ENCODE assay signal across 8 mouse cellular contexts in genomic region chr2:168590556-168590955, GRCm38 (mm10). TPM values are rescaled to one million over a fixed set of nuclear protein-coding genes. Genes with fewer than 3 reads are reported as not detected.
DNase-seq lines count a peak whose midpoint lies in the region; ATAC-seq and TF ChIP-seq lines count a peak whose summit lies in the region.
"Had no signal": no experiment of that assay in that cellular context is flagged by ENCODE, and none has a peak within 500 bp of the region (broad histone marks: within the 10 kb centered on the region; RNA-seq: fewer than 3 reads in every experiment).

No protein-coding gene starts in this region.

- no peaks in the 10 kb centered on the region for H3K9me3 ChIP-seq in midbrain, embryonic 14.5 days (ENCODE audit: control insufficient read depth, low read length)

- no peak overlapping the region for H3K4me3 ChIP-seq in bone marrow, adult 2 months (replicated peaks; ENCODE audit: control insufficient read depth, low read depth, low read length)
- peak overlapping the region; percentile 28 for H3K4me3 ChIP-seq in midbrain, embryonic 14.5 days (replicated peaks; ENCODE audit: low read depth, low read length)

- 3% methylated on average over 10 of the region's 10 CpGs for WGBS in bone marrow, adult 2 months
- 53% methylated on average over 10 of the region's 10 CpGs for WGBS in midbrain, embryonic 14.5 days

- H3K4me2 ChIP-seq in midbrain, embryonic 14.5 days (ENCODE audit: low read length) = peak overlapping the region; percentile 59

- TF ChIP-seq POLR2A in bone marrow, adult 2 months (IDR thresholded peaks at IDR 0.05; ENCODE audit: borderline replicate concordance, control insufficient read depth, low read depth, low read length) = no peak

- H3K9ac ChIP-seq in midbrain, embryonic 14.5 days (replicated peaks; ENCODE audit: low read length) = no peak overlapping the region

- ATAC-seq in inflammation-experienced regulatory T-cells, adult 6 months = peak; percentile 71
- ATAC-seq in midbrain, embryonic 14.5 days (ENCODE audit: low FRiP score, low TSS enrichment) = no peak

- no peaks in the 10 kb centered on the region for H3K36me3 ChIP-seq in midbrain, embryonic 14.5 days (ENCODE audit: control insufficient read depth, insufficient read depth, low read length)

- peak overlapping the region; percentile 32 for H3K27ac ChIP-seq in bone marrow, adult 2 months (ENCODE audit: control insufficient read depth, insufficient read depth, low read depth, low read length, poor library complexity)
- H3K27ac ChIP-seq in midbrain, embryonic 14.5 days (replicated peaks; ENCODE audit: low read depth, low read length) = no peak overlapping the region

- TF ChIP-seq CTCF in bone marrow, adult 2 months (IDR thresholded peaks at IDR 0.05; ENCODE audit: control insufficient read depth, insufficient read depth, low read length) = no peak

- H3K27me3 ChIP-seq in midbrain, embryonic 14.5 days (ENCODE audit: control insufficient read depth, insufficient read depth, low read length) = peaks cover 16% of the 10 kb centered on the region

- DNase-seq in CD8-positive naive resting alpha-beta T cell, adult 2 months (ENCODE audit: low read depth in 2 of 2, low spot score in 2 of 2) = peak; percentile 48 to 62
- DNase-seq in midbrain, embryonic 14.5 days = no peak
- DNase-seq in adrenal gland, adult 18-20 months (ENCODE audit: low spot score in 2 of 2) = no peak
- no peak for DNase-seq in layer of hippocampus, adult 9-11 months
- no peak for DNase-seq in adrenal gland, postnatal 4 days (ENCODE audit: low spot score in 2 of 2)

- H3K4me1 ChIP-seq in bone marrow, adult 2 months (ENCODE audit: control insufficient read depth, insufficient read depth, low read length) = peaks cover 2% of the 10 kb centered on the region; the same call in 1 of the 2 replicates
- peaks cover 23% of the 10 kb centered on the region for H3K4me1 ChIP-seq in midbrain, embryonic 14.5 days (ENCODE audit: control insufficient read depth, insufficient read depth, low read length)

RNA-seq across cellular contexts. Expression of gene Nfatc2, which starts 10.9 kb away (rescaled TPM):
- polyA plus RNA-seq in bone marrow, adult 2 months (2011; ENCODE audit: insufficient read depth, insufficient read length, low replicate concordance, missing spikeins) = 1.5 and 1.6 TPM in 2 replicates
- polyA plus RNA-seq in inflammation-experienced regulatory T-cells, adult 6 months (2017; shearing (Covaris generic)) = 10 to 100 TPM; 21.7 to 24.8 (median 23.1) TPM
- polyA plus RNA-seq in midbrain, embryonic 14.5 days (2014; fragmentation: Nextera tagmentation; extraction: Ambion mirVana) = 2.5 and 2.6 TPM in 2 replicates
- 1 to 10 TPM; 2.8 to 3.7 TPM for total RNA-seq in adrenal gland, adult 18-20 months (2021)
- 1 to 10 TPM; 4.4 to 5.0 TPM for total RNA-seq in adrenal gland, postnatal 4 days (2021)
- polyA plus RNA-seq: erythroblast, embryonic 14.5 days had no signal

Comparison
In these comparisons a context has a peak if more than half of its experiments do, and no peak if none do; other contexts are left out.
1. DNase-seq: peak in CD8-positive naive resting alpha-beta T cell, adult 2 months (2 of 2); none in midbrain, embryonic 14.5 days (single experiment), adrenal gland, adult 18-20 months (0 of 2), layer of hippocampus, adult 9-11 months (single experiment) and adrenal gland, postnatal 4 days (0 of 2).